Mouse (Mus musculus) liver, embryonic 13.5 days (tissue): ENCODE measurements around the gene Sfpq. TPM values are rescaled to one million over a fixed set of nuclear protein-coding genes. Genes with fewer than 3 reads are reported as not detected.
A peak's percentile ranks its signal among the peaks of the same experiment; 100 is the strongest.
"Not testable (repeated sequence)": the region's sequence is repeated elsewhere in the genome, so short reads cannot be mapped to it uniquely, and the experiment has no call there.

Experiments
- ATAC-seq: fragments of 200-750 bp; cut with Nextera tagmentation; 2 replicates; pipeline ENCODE4 v1.8.0; 2017; ENCODE audit warnings: low read depth, mild to moderate bottlenecking, moderate number of reproducible peaks, moderate library complexity
- DNase-seq: peaks from one replicate; pipeline ENCODE4 v3.0.0; 2022
- H3K27ac ChIP-seq: fragments of 300-500 bp; sonication (generic); 2 replicates; pipeline ENCODE4 v1.5.1; 2015; ENCODE audit warnings: moderate library complexity, mild to moderate bottlenecking, inconsistent platforms
- H3K27me3 ChIP-seq: fragments of 300-500 bp; sonication (generic); 2 replicates; pipeline ENCODE4 v1.6.1; 2015; ENCODE audit warnings: mild to moderate bottlenecking, inconsistent platforms
- H3K36me3 ChIP-seq: fragments of 300-500 bp; sonication (generic); 2 replicates; pipeline ENCODE4 v1.6.1; 2015; ENCODE audit warnings: mild to moderate bottlenecking, inconsistent platforms
- H3K4me1 ChIP-seq: fragments of 300-500 bp; sonication (generic); replicated peaks from 2 replicates; pipeline ENCODE4 v1.6.1; 2015; ENCODE audit warnings: inconsistent platforms
- H3K4me2 ChIP-seq: fragments of 300-500 bp; sonication (generic); 2 replicates; pipeline ENCODE4 v1.6.1; 2015; ENCODE audit warnings: inconsistent platforms, mild to moderate bottlenecking, moderate library complexity
- H3K4me3 ChIP-seq: fragments of 300-500 bp; sonication (generic); replicated peaks from 2 replicates; pipeline ENCODE4 v1.5.1; 2015; ENCODE audit warnings: mild to moderate bottlenecking, inconsistent platforms
- H3K9ac ChIP-seq: fragments of 300-500 bp; sonication (generic); 2 replicates; pipeline ENCODE4 v1.6.1; 2015; ENCODE audit warnings: mild to moderate bottlenecking, inconsistent platforms
- H3K9me3 ChIP-seq: fragments of 300-500 bp; sonication (generic); replicated peaks from 2 replicates; pipeline ENCODE4 v1.6.1; 2016; ENCODE audit warnings: inconsistent platforms
- WGBS: fragments of 180-500 bp; shearing (Covaris S2); methylation state at CpG from one replicate; pipeline ENCODE4 v1.1.7; 2015; ENCODE audit not compliant: insufficient replicate concordance; 5-methylcytosine and 5-hydroxymethylcytosine counted together
- polyA plus RNA-seq: library from polyadenylated mRNA; unstranded; fragments of >200 nt; fragmentation: Nextera tagmentation; extraction: Ambion mirVana; gene quantifications from 2 replicates; pipeline ENCODE4 v1.2.1, GENCODE M21; 2015

Sfpq gene
- polyA plus RNA-seq, 1 experiment from 2014 or later: 35.2 TPM

- no peak overlapping the region for H3K4me2 ChIP-seq
- H3K27me3 ChIP-seq: peaks cover 10% of the 10 kb centered on the region; the same call in 1 of the 2 replicates
- ATAC-seq (no peak), DNase-seq (no peak)
- no peaks in the 10 kb centered on the region for H3K36me3 ChIP-seq
- H3K27ac ChIP-seq: no peak overlapping the region
- 64% methylated on average over 3 of the region's 3 CpGs for WGBS
- H3K4me1 ChIP-seq: 0 out of 2 replicates have a peak, but pooled peaks cover 6% of the 10 kb centered on the region
- no peaks in the 10 kb centered on the region for H3K9me3 ChIP-seq
- H3K9ac ChIP-seq: no peak overlapping the region
- no peak overlapping the region for H3K4me3 ChIP-seq
Observed at GRCm38 (mm10) chr4:127004384-127004783, 16.7 kb upstream of the Sfpq start.

GRCm38 (mm10) chr4:127005113-127005936 is 15.8 kb upstream of the Sfpq start:
- no peak for ATAC-seq
- no peaks in the 10 kb centered on the region for H3K9me3 ChIP-seq
- WGBS: 25% methylated on average over 25 of the region's 25 CpGs

GRCm38 (mm10) chr4:127015294-127015993 is 5.7 kb upstream of the Sfpq start:
- Histone ChIP-seq H3K4me3 (peak overlapping the region; percentile 46), H3K27ac (peak overlapping the region; percentile 64), H3K4me1 (peaks cover 12% of the 10 kb centered on the region), H3K4me2 (peak overlapping the region; percentile 55), H3K9ac (peak overlapping the region; percentile 39; the same call in 1 of the 2 replicates)
- H3K27me3 ChIP-seq, H3K9me3 ChIP-seq, H3K36me3 ChIP-seq: not testable (repeated sequence)
- ATAC-seq (peak; percentile 96), DNase-seq (peak; percentile 60)
- 13% methylated on average over 14 of the region's 26 CpGs for WGBS

More at GRCm38 (mm10) chr4:127005113-127005936, 15.8 kb upstream of the Sfpq start:
- Histone ChIP-seq H3K9ac (no peak overlapping the region), H3K4me3 (peak overlapping the region; percentile 27), H3K4me2 (peak overlapping the region; percentile 42), H3K27me3 (peaks cover 8% of the 10 kb centered on the region; the same call in 1 of the 2 replicates), H3K27ac (no peak overlapping the region), H3K36me3 (no peaks in the 10 kb centered on the region), H3K4me1 (0 out of 2 replicates have a peak, but pooled peaks cover 6% of the 10 kb centered on the region)
- no peak for DNase-seq

GRCm38 (mm10) chr4:127016366-127016765 is 4.8 kb upstream of the Sfpq start:
- WGBS: 82% methylated on average over 4 of the region's 4 CpGs
- Histone ChIP-seq H3K27ac (no peak overlapping the region), H3K27me3 (no peaks in the 10 kb centered on the region), H3K4me3 (no peak overlapping the region), H3K36me3 (no peaks in the 10 kb centered on the region), H3K4me2 (no peak overlapping the region), H3K9ac (no peak overlapping the region), H3K4me1 (peaks cover 15% of the 10 kb centered on the region), H3K9me3 (no peaks in the 10 kb centered on the region)
- no peak for ATAC-seq
- DNase-seq: no peak

- Histone ChIP-seq H3K4me1 (peaks cover 40% of the 10 kb centered on the region), H3K27ac (peak overlapping the region; percentile 70), H3K27me3 (no peaks in the 10 kb centered on the region), H3K4me3 (peak overlapping the region; percentile 49), H3K36me3 (peaks cover 32% of the 10 kb centered on the region), H3K9me3 (no peaks in the 10 kb centered on the region), H3K9ac (peak overlapping the region; percentile 57), H3K4me2 (peak overlapping the region; percentile 65)
- DNase-seq: no peak
- 8% methylated on average over 13 of the region's 13 CpGs for WGBS
- no peak for ATAC-seq
Observed at GRCm38 (mm10) chr4:127020411-127021150, 543 bp upstream of the Sfpq start.

- H3K4me3 ChIP-seq: peak overlapping the region; percentile 100
- no peaks in the 10 kb centered on the region for H3K9me3 ChIP-seq
- DNase-seq (peak; percentile 84), ATAC-seq (peak; percentile 75)
- WGBS: under 1% methylated on average over 53 of the region's 53 CpGs
- H3K9ac ChIP-seq: peak overlapping the region; percentile 100
- no peaks in the 10 kb centered on the region for H3K27me3 ChIP-seq
- H3K4me1 ChIP-seq: peaks cover 50% of the 10 kb centered on the region
- H3K4me2 ChIP-seq: peak overlapping the region; percentile 92
- H3K36me3 ChIP-seq: peaks cover 47% of the 10 kb centered on the region
- H3K27ac ChIP-seq: peak overlapping the region; percentile 97
Observed at GRCm38 (mm10) chr4:127021989-127022626, 984 bp downstream of the Sfpq start.

- 2% methylated on average over 9 of the region's 9 CpGs for WGBS
- peak overlapping the region; percentile 92 for H3K4me2 ChIP-seq
- peaks cover 58% of the 10 kb centered on the region for H3K36me3 ChIP-seq
- H3K4me3 ChIP-seq: peak overlapping the region; percentile 100
- H3K9me3 ChIP-seq: no peaks in the 10 kb centered on the region
- DNase-seq: no peak
- H3K9ac ChIP-seq: peak overlapping the region; percentile 100
- peak overlapping the region; percentile 97; the same call in 1 of the 2 replicates for H3K27ac ChIP-seq
- peaks cover 58% of the 10 kb centered on the region for H3K4me1 ChIP-seq
- ATAC-seq: no peak
- H3K27me3 ChIP-seq: no peaks in the 10 kb centered on the region
Observed at GRCm38 (mm10) chr4:127023201-127023600, 2.1 kb downstream of the Sfpq start.

- peaks cover 58% of the 10 kb centered on the region for H3K4me1 ChIP-seq
- H3K4me3 ChIP-seq: peak overlapping the region; percentile 100
- DNase-seq (no peak), ATAC-seq (no peak)
- H3K4me2 ChIP-seq: peak overlapping the region; percentile 92
- no peaks in the 10 kb centered on the region for H3K9me3 ChIP-seq
- H3K27ac ChIP-seq: no peak overlapping the region
- no peaks in the 10 kb centered on the region for H3K27me3 ChIP-seq
- peaks cover 64% of the 10 kb centered on the region for H3K36me3 ChIP-seq
- peak overlapping the region; percentile 100 for H3K9ac ChIP-seq
- WGBS: 53% methylated on average over 1 of the region's 1 CpGs
Observed at GRCm38 (mm10) chr4:127024240-127024639, 3.1 kb downstream of the Sfpq start.

GRCm38 (mm10) chr4:127026826-127027225 is 5.7 kb downstream of the Sfpq start:
- H3K27ac ChIP-seq: no peak overlapping the region
- ATAC-seq (no peak), DNase-seq (no peak)
- no peak overlapping the region for H3K4me3 ChIP-seq
- 89% methylated on average over 4 of the region's 4 CpGs for WGBS
- peaks cover 89% of the 10 kb centered on the region for H3K36me3 ChIP-seq
- peaks cover 46% of the 10 kb centered on the region for H3K4me1 ChIP-seq
- no peak overlapping the region for H3K4me2 ChIP-seq
- no peaks in the 10 kb centered on the region for H3K9me3 ChIP-seq
- H3K9ac ChIP-seq: no peak overlapping the region
- no peaks in the 10 kb centered on the region for H3K27me3 ChIP-seq

- Histone ChIP-seq H3K4me3 (no peak overlapping the region), H3K4me1 (peaks cover 46% of the 10 kb centered on the region), H3K9me3 (no peaks in the 10 kb centered on the region), H3K9ac (no peak overlapping the region), H3K27ac (no peak overlapping the region), H3K27me3 (no peaks in the 10 kb centered on the region), H3K4me2 (no peak overlapping the region), H3K36me3 (peaks cover 94% of the 10 kb centered on the region)
- 58% methylated on average over 4 of the region's 4 CpGs for WGBS
- ATAC-seq (no peak), DNase-seq (peak; percentile 19)
Observed at GRCm38 (mm10) chr4:127027228-127028190, 6.4 kb downstream of the Sfpq start.
